Mouse (Mus musculus) forebrain, embryonic 15.5 days (tissue): ENCODE measurements around the gene Smarcd3. TPM values are rescaled to one million over a fixed set of nuclear protein-coding genes. Genes with fewer than 3 reads are reported as not detected.
A peak's percentile ranks its signal among the peaks of the same experiment; 100 is the strongest.

ENCODE experiments used
- ATAC-seq: fragments of 200-750 bp; cut with Nextera tagmentation; replicated peaks from 2 replicates; pipeline ENCODE4 v1.8.0; 2017; ENCODE audit warnings: mild to moderate bottlenecking, moderate TSS enrichment, moderate library complexity
- H3K27ac ChIP-seq: fragments of 300-500 bp; sonication (generic); replicated peaks from 2 replicates; pipeline ENCODE4 v1.5.1; 2015; ENCODE audit warnings: mild to moderate bottlenecking, inconsistent platforms
- H3K27me3 ChIP-seq: fragments of 300-500 bp; sonication (generic); 2 replicates; pipeline ENCODE4 v1.6.1; 2015; ENCODE audit warnings: inconsistent platforms
- H3K36me3 ChIP-seq: fragments of 300-500 bp; sonication (generic); 2 replicates; pipeline ENCODE4 v1.6.1; 2015; ENCODE audit warnings: mild to moderate bottlenecking, inconsistent platforms
- H3K4me1 ChIP-seq: fragments of 300-500 bp; sonication (generic); 2 replicates; pipeline ENCODE4 v1.6.1; 2015; ENCODE audit warnings: inconsistent platforms
- H3K4me2 ChIP-seq: fragments of 300-500 bp; sonication (generic); replicated peaks from 2 replicates; pipeline ENCODE4 v1.6.1; 2015; ENCODE audit warnings: mild to moderate bottlenecking, inconsistent platforms
- H3K4me3 ChIP-seq: fragments of 300-500 bp; sonication (generic); 2 replicates; pipeline ENCODE4 v1.5.1; 2015; ENCODE audit warnings: mild to moderate bottlenecking, inconsistent platforms
- H3K9ac ChIP-seq: fragments of 300-500 bp; sonication (generic); replicated peaks from 2 replicates; pipeline ENCODE4 v1.6.1; 2015; ENCODE audit warnings: mild to moderate bottlenecking, inconsistent platforms
- H3K9me3 ChIP-seq: fragments of 300-500 bp; sonication (generic); 2 replicates; pipeline ENCODE4 v1.6.1; 2016; ENCODE audit warnings: inconsistent platforms
- WGBS: fragments of 180-500 bp; shearing (Covaris S2); methylation state at CpG from one replicate; pipeline ENCODE4 v1.1.7; 2015; ENCODE audit warnings: mixed read lengths; 5-methylcytosine and 5-hydroxymethylcytosine counted together
- polyA plus RNA-seq: library from polyadenylated mRNA; unstranded; fragments of >200 nt; fragmentation: Nextera tagmentation; extraction: Ambion mirVana; gene quantifications from 2 replicates; pipeline ENCODE4 v1.2.1, GENCODE M21; 2015

Smarcd3 gene
- polyA plus RNA-seq, 1 experiment from 2014 or later: 176 TPM

DNA sequence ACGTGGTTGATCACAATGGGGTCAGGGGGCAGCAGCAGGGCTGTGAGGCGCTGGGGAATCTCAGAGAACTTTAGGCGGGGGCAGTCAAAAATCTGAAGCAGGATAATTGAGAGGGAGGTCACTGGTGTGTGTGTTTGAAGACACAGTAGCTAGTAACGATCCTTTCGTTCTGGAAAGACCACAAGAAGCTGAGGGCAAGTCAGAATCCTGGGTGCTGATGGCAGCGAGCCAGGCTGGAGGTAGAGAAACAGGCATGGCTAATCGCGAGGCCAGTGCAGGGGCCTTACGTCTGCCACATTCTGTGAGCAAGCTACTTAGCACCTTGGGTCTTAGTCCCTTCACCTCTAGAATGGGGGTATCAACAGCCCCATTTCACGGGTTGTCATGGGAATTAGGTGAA lies 30.3 kb downstream of the Smarcd3 start:
- H3K4me3 ChIP-seq: no peak overlapping the region
- H3K4me1 ChIP-seq: peaks cover 52% of the 10 kb centered on the region
- 70% methylated on average over 10 of the region's 10 CpGs for WGBS
- ATAC-seq: no peak
- H3K36me3 ChIP-seq: peaks cover 46% of the 10 kb centered on the region
- no peaks in the 10 kb centered on the region for H3K27me3 ChIP-seq
- H3K9me3 ChIP-seq: no peaks in the 10 kb centered on the region
- no peak overlapping the region for H3K9ac ChIP-seq
- H3K4me2 ChIP-seq: no peak overlapping the region
- no peak overlapping the region for H3K27ac ChIP-seq

DNA sequence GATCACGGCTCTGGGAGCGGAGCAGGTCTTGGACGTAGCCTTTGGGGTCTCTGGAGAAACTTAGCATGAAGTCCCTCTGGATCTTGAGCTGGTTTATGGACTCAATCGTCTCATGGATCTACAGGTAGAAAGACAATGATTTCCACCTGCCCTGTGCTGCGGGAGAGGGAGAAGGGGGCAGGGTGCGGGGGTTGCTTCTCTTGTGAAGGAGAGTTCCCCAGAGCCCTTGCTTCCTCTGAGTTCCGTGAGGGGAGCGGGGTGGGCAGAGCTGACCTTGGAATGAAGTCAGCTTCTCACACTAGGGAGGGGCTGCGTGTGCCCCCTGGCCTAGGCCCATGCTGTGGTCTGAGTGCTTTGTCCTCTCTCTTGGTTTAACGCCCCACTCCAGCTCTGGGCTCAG lies 31.0 kb downstream of the Smarcd3 start:
- no peak for ATAC-seq
- Histone ChIP-seq H3K36me3 (peaks cover 49% of the 10 kb centered on the region), H3K27me3 (no peaks in the 10 kb centered on the region), H3K4me1 (peaks cover 53% of the 10 kb centered on the region), H3K9me3 (no peaks in the 10 kb centered on the region), H3K9ac (no peak overlapping the region), H3K4me3 (no peak overlapping the region), H3K4me2 (no peak overlapping the region), H3K27ac (no peak overlapping the region)
- 81% methylated on average over 10 of the region's 10 CpGs for WGBS

DNA sequence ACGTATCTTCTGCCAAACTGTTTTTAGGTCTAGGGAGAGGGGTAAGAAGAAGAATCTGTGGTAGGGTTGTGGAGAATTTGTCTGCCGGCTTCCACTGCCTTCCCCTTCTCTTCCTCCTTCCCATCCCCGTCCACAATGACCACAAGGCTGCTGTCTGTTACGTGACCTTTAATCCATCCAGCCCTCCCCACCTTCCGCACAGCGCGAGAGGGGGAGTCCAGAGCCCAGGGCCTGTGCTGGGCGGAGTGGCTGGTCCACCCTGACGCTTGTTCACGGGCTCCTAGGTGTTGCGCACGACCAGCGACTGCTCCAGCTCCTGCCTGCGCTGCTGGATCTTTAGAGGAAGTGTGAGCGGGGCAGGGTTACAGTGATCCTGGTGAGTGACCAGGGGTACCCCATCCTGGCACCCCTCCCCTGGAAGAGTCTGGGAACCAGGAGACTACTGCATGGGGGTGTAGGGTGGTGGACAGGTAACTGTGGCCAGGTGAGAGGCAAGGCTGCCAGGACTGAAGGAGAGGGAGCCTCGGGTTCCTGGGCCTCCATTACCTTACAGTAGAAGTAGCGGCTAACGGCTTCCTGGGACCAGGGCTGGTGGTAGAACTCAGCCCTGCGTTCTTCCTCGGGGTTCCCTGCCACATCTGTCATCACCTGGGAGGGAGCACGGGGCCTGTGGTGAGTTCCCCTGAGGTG lies 31.6 kb downstream of the Smarcd3 start:
- Histone ChIP-seq H3K4me2 (no peak overlapping the region), H3K9ac (no peak overlapping the region), H3K4me3 (no peak overlapping the region), H3K36me3 (peaks cover 49% of the 10 kb centered on the region), H3K27ac (no peak overlapping the region), H3K9me3 (no peaks in the 10 kb centered on the region), H3K4me1 (peaks cover 53% of the 10 kb centered on the region), H3K27me3 (no peaks in the 10 kb centered on the region)
- ATAC-seq: no peak
- 69% methylated on average over 21 of the region's 21 CpGs for WGBS

DNA sequence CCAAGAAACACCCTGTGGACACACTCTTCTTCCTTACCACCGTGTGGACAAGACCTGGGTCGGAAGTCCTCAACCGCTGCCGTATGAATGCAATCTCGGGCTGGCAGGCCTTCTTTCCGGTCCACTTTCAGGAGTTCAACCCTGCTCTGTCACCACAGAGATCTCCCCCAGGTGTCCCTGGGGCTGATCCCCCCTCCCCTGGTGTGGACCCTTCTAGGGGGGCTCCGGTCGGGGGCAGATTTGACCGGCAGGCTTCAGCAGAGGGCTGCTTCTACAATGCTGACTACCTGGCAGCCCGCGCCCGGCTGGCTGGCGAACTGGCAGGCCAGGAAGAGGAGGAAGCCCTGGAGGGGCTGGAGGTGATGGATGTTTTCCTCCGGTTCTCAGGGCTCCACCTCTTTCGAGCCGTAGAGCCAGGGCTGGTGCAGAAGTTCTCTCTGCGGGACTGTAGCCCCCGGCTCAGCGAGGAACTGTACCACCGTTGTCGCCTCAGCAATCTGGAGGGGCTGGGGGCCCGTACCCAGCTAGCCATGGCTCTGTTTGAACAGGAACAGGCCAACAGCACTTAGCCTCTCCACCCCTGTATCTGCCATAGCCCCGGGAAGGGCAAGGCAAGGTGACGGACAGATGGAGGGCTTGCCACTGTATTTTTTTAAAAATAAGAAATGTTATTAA lies 32.3 kb downstream of the Smarcd3 start:
- Histone ChIP-seq H3K27me3 (no peaks in the 10 kb centered on the region), H3K4me2 (no peak overlapping the region), H3K4me3 (no peak overlapping the region), H3K27ac (no peak overlapping the region), H3K36me3 (peaks cover 49% of the 10 kb centered on the region), H3K4me1 (peaks cover 55% of the 10 kb centered on the region), H3K9ac (no peak overlapping the region; the same call in 1 of the 2 replicates), H3K9me3 (no peaks in the 10 kb centered on the region)
- WGBS: 66% methylated on average over 24 of the region's 24 CpGs
- ATAC-seq: no peak

DNA sequence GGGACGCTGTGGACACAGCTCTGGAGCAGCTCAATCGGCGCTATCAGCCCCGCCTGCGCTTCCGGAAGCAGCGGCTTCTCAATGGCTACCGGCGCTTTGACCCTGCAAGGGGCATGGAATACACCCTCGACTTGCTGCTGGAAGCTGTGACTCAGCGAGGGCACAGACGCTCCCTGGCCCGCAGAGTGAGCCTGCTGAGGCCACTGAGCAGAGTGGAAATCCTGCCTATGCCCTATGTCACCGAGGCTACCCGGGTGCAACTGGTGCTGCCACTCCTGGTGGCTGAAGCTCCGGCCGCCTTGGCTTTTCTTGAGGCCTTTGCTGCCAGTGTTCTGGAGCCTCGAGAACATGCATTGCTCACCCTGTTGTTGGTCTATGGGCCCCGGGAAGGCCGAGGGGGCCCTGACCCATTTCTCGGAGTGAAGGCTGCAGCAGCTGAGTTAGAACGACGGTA lies 32.9 kb downstream of the Smarcd3 start:
- Histone ChIP-seq H3K9ac (peak overlapping the region; percentile 12; the same call in 1 of the 2 replicates), H3K4me2 (no peak overlapping the region), H3K27me3 (no peaks in the 10 kb centered on the region), H3K9me3 (no peaks in the 10 kb centered on the region), H3K4me1 (peaks cover 49% of the 10 kb centered on the region), H3K36me3 (peaks cover 49% of the 10 kb centered on the region), H3K4me3 (no peak overlapping the region), H3K27ac (no peak overlapping the region; the same call in 1 of the 2 replicates)
- WGBS: 32% methylated on average over 23 of the region's 23 CpGs
- no peak for ATAC-seq

DNA sequence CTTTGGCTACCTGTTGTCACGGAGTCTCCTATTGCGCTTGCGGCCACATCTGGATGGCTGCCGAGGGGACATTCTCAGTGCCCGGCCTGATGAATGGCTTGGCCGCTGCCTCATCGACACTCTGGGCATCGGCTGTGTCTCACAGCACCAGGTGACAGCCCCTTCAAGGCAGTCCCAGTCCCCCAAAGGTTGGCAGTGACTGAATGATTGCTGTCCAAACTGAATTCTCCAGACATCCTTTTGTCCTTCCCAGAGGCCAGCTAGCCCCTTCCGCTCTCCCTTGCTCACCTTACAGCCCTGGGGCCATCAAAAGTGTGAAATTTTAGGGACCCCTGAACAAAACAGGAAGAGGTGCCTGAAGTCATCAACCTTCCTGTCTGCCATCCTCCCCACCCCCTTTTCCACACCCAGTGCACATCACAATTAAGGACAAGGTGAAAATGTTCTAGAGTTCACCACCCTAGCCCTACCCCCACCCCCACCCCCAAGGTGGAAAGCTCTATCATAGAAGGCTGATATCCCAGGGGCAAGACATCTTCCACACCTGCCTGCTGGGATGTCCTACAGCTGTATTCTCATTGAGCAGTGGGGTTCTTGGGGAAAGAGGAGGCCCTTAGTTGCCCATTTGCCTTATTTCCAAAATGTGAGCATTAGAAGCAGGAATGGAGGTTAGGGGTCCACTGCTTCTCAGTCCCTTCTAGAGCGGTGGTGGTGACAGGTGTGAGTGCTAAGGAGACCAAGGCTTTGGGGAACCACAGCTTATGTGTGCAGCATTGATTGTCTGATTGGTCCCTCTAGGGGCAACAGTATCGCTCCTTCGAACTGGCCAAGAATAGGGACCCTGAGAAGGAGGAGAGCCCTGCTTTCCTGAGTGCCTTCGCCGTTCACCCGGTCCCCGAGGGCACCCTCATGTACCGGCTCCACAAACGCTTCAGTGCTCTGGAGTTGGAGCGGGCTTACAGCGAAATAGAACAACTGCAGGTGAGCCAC lies 34.4 kb downstream of the Smarcd3 start:
- no peaks in the 10 kb centered on the region for H3K9me3 ChIP-seq
- peaks cover 45% of the 10 kb centered on the region for H3K36me3 ChIP-seq
- ATAC-seq: no peak
- H3K9ac ChIP-seq: no peak overlapping the region
- H3K4me1 ChIP-seq: peaks cover 39% of the 10 kb centered on the region
- no peak overlapping the region; the same call in 1 of the 2 replicates for H3K27ac ChIP-seq
- H3K4me3 ChIP-seq: no peak overlapping the region
- H3K27me3 ChIP-seq: no peaks in the 10 kb centered on the region
- no peak overlapping the region for H3K4me2 ChIP-seq
- 89% methylated on average over 20 of the region's 20 CpGs for whole genome bisulfite sequencing

DNA sequence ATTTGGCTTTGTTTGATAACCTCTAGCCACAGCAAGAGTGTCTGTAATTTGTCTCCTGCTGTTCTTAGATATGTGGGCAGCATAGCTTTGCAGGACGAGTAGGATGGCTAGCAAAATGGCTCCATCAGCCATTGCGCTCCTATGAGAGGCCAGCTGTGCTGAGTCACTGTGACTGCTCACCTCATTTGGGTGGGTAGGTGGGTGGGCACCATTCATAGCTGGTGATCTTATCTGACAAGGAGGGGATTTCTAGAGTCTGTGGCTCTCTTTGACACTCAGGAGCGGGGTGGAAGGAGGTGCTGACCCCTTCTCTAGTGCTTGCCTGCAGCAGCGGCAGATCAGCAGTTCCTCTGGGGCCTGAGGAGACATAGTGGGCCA lies 37.0 kb downstream of the Smarcd3 start:
- Histone ChIP-seq H3K4me2 (peak overlapping the region; percentile 79), H3K27me3 (no peaks in the 10 kb centered on the region), H3K4me3 (peak overlapping the region; percentile 72), H3K36me3 (peaks cover 20% of the 10 kb centered on the region), H3K9ac (peak overlapping the region; percentile 76), H3K27ac (peak overlapping the region; percentile 79), H3K9me3 (no peaks in the 10 kb centered on the region), H3K4me1 (peaks cover 38% of the 10 kb centered on the region)
- 31% methylated on average over 4 of the region's 4 CpGs for WGBS
- ATAC-seq: peak; percentile 4; the same call in 1 of the 2 replicates

DNA sequence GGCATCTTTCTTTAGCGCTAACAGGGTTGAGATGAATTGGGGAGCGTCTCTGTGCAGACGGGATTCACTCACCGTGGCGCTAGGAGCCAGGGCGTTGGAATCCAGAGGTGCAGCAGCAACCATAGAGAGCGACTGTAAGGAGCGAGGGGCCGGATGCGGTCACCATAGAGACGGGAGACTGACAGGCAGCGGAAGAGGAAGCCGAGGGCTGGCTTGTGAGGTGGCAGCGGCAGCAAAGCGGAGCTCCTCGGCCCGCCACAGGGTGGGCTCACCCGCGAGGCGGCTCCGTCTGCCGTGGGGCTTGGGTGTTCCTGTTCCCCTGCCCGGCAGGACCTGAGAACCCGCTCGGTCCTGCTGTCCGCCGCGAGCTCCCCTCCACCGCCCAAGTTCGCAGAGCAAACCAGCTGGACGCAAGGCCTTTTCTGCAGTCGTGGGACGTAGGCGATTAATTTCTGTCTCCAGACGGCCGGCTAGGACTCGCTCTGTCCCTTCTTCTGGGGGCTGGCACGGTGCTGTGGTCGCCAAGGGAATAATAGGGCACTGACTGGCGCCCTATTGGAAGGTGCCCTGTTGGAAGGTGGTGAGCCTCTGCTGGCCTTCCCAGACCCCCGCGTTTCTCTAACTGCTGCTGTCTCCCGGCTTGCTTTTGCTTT lies 37.5 kb downstream of the Smarcd3 start, which contains the start of gene Chpf2:
TSS of gene Chpf2 (plus strand) at position 195 of the 653 bp plus-strand sequence.
- Histone ChIP-seq H3K4me3 (peak within 1 kb of the TSS; percentile 72), H3K4me1 (peaks cover 35% of the 10 kb centered on the region), H3K9me3 (no peaks in the 10 kb centered on the region), H3K4me2 (peak within 1 kb of the TSS; percentile 79), H3K27ac (peak within 1 kb of the TSS; percentile 79), H3K27me3 (no peaks in the 10 kb centered on the region), H3K36me3 (peaks cover 16% of the 10 kb centered on the region), H3K9ac (peak within 1 kb of the TSS; percentile 76)
- peak; percentile 94 for ATAC-seq
- under 1% methylated on average over 43 of the region's 43 CpGs for WGBS

DNA sequence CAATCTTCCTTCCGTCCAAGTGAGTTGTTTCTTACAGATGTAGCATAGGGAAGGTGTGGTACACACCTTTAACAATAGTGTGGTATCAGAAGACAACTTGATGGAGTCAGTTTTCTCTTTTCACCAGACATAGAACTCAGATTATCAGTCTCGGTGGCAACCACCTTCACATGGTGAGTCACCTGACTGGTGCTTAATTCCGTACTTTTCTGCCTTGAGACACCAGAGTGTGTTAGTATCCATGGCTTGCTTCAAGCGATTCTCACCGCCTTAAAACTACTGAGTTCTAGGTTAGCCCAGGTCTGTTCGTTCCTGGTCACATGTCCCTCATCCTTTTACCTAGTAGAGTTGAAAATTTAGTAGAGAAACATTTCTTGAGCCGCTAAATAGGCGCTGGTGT lies 38.1 kb downstream of the Smarcd3 start:
- H3K4me2 ChIP-seq: peak overlapping the region; percentile 79
- H3K4me3 ChIP-seq: peak overlapping the region; percentile 72
- WGBS: 9% methylated on average over 8 of the region's 8 CpGs
- no peaks in the 10 kb centered on the region for H3K27me3 ChIP-seq
- peak overlapping the region; percentile 79 for H3K27ac ChIP-seq
- peak overlapping the region; percentile 76 for H3K9ac ChIP-seq
- H3K9me3 ChIP-seq: no peaks in the 10 kb centered on the region
- H3K4me1 ChIP-seq: peaks cover 29% of the 10 kb centered on the region
- peaks cover 10% of the 10 kb centered on the region; the same call in 1 of the 2 replicates for H3K36me3 ChIP-seq
- peak; percentile 33 for ATAC-seq

DNA sequence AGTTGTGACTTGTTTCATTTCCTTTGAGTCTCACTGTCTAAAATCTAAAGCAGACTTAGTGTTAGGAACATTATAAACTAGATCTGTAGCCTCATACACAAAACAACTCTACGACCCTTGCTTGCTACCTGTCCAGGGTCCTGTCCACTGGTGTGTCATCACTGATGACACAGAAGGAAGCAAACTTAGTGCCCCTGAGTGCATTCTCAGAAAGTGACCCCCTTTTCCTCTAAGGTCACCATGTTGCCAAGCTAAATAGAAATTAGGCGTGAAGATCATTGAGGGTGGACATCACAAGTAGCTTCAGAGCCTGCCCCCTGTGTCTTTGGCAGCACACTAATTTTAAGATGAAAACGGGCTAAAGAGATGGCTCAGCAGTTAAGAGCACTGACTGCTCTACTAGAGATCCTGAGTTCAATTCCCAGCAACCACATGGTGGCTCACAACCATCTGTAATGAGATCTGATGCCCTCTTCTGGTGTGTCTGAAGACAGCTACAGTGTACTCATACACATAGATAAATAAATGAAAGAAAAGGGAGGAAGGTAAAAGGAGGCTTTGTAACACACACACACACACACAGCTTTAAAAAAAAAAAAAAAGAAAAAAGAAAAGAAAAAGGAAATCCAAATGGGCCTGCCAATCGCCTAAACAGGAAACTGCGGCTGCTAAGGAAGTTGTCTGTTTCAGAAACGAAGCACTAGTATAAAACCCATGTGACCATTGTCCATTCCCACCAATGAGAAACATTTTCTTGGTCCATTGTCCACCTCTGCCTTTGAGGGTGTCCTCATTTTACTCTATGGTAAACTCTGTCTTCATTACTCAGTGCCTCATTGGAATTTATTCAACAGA lies 45.9 kb downstream of the Smarcd3 start:
- Histone ChIP-seq H3K9ac (peak overlapping the region; percentile 58), H3K9me3 (no peaks in the 10 kb centered on the region), H3K4me3 (peak overlapping the region; percentile 68), H3K4me1 (peaks cover 22% of the 10 kb centered on the region), H3K36me3 (peaks cover 18% of the 10 kb centered on the region), H3K27me3 (no peaks in the 10 kb centered on the region), H3K27ac (peak overlapping the region; percentile 76; the same call in 1 of the 2 replicates), H3K4me2 (peak overlapping the region; percentile 71)
- WGBS: 71% methylated on average over 6 of the region's 6 CpGs
- no peak for ATAC-seq
